Mouse (Mus musculus) lung, postnatal 0 days (tissue): ENCODE results near the gene Frmd4a. TPM values are rescaled to one million over a fixed set of nuclear protein-coding genes. Genes with fewer than 3 reads are reported as not detected.
A peak's percentile ranks its signal among the peaks of the same experiment; 100 is the strongest.

ENCODE experiments used
- ATAC-seq: fragments of 200-750 bp; cut with Nextera tagmentation; 2 replicates; pipeline ENCODE4 v1.8.0; 2017; ENCODE audit warnings: moderate library complexity
- DNase-seq: peaks from one replicate; pipeline ENCODE4 v3.0.0-alpha.2; 2016; ENCODE audit warnings: low spot score
- H3K27ac ChIP-seq: fragments of 300-500 bp; sonication (generic); 2 replicates; pipeline ENCODE4 v1.5.1; 2014; ENCODE audit warnings: antibody characterized with exemption, mild to moderate bottlenecking, low read length, mixed read lengths
- H3K27me3 ChIP-seq: fragments of 300-500 bp; sonication (generic); replicated peaks from 2 replicates; pipeline ENCODE4 v1.6.1; 2014; ENCODE audit warnings: low read length, mixed read lengths; ENCODE audit not compliant: insufficient read depth
- H3K36me3 ChIP-seq: fragments of 300-500 bp; sonication (generic); 2 replicates; pipeline ENCODE4 v1.6.1; 2014; ENCODE audit warnings: low read length, mixed read lengths; ENCODE audit not compliant: insufficient read depth
- H3K4me1 ChIP-seq: fragments of 300-500 bp; sonication (generic); 2 replicates; pipeline ENCODE4 v1.6.1; 2014; ENCODE audit warnings: antibody characterized with exemption, low read depth, low read length, mixed read lengths; ENCODE audit not compliant: insufficient read depth
- H3K4me2 ChIP-seq: fragments of 300-500 bp; sonication (generic); replicated peaks from 2 replicates; pipeline ENCODE4 v1.6.1; 2014; ENCODE audit warnings: low read depth, mild to moderate bottlenecking, low read length, moderate library complexity, mixed read lengths
- H3K4me3 ChIP-seq: fragments of 300-500 bp; sonication (generic); 2 replicates; pipeline ENCODE4 v1.5.1; 2014; ENCODE audit warnings: low read depth, low read length
- H3K9ac ChIP-seq: fragments of 300-500 bp; sonication (generic); replicated peaks from 2 replicates; pipeline ENCODE4 v1.6.1; 2014; ENCODE audit warnings: low read depth, mild to moderate bottlenecking
- H3K9me3 ChIP-seq: fragments of 300-500 bp; sonication (generic); 2 replicates; pipeline ENCODE4 v1.6.1; 2016; ENCODE audit warnings: low read length, mixed read lengths
- CTCF ChIP-seq: IDR thresholded peaks from 2 replicates; pipeline ENCODE4 v1.5.1; 2016; ENCODE audit warnings: antibody characterized with exemption, mild to moderate bottlenecking
- EP300 ChIP-seq: IDR thresholded peaks from 2 replicates; pipeline ENCODE4 v1.6.1; 2016; ENCODE audit warnings: antibody characterized with exemption, mild to moderate bottlenecking, control low read depth
- WGBS: fragments of 180-500 bp; shearing (Covaris S2); extraction: QIAGEN DNeasy Blood & Tissue Kit; methylation state at CpG from one replicate; pipeline ENCODE4 v1.1.7; 2014; 5-methylcytosine and 5-hydroxymethylcytosine counted together
- polyA plus RNA-seq: library from polyadenylated mRNA; unstranded; fragments of >200 nt; fragmentation: Nextera tagmentation; extraction: Ambion mirVana; gene quantifications from 2 replicates; pipeline ENCODE4 v1.2.1, GENCODE M21; 2015

Frmd4a gene
- polyA plus RNA-seq, 1 experiment from 2014 or later, result 15.8 TPM

- H3K36me3 ChIP-seq, result no peaks in the 10 kb centered on the region
- peak overlapping the region; percentile 24; the same call in 1 of the 2 replicates for H3K4me3 ChIP-seq
- DNase-seq (peak; percentile 29), ATAC-seq (peak; percentile 40; the same call in 1 of the 2 replicates)
- H3K27me3 ChIP-seq, result no peaks in the 10 kb centered on the region
- TF ChIP-seq CTCF, result no peak
- TF ChIP-seq EP300, result no peak
- H3K9me3 ChIP-seq, result no peaks in the 10 kb centered on the region
- WGBS, result 6% methylated on average over 13 of the region's 13 CpGs
- peak overlapping the region; percentile 62 for H3K4me2 ChIP-seq
- no peak overlapping the region; the same call in 1 of the 2 replicates for H3K9ac ChIP-seq
- peaks cover 4% of the 10 kb centered on the region; the same call in 1 of the 2 replicates for H3K4me1 ChIP-seq
- H3K27ac ChIP-seq, result peak overlapping the region; percentile 62; the same call in 1 of the 2 replicates
These were observed 282.9 kb downstream of the Frmd4a start for GRCm38 (mm10) chr2:4300383-4300811.

GRCm38 (mm10) chr2:4300816-4301215 lies 283.3 kb downstream of the Frmd4a start:
- Histone ChIP-seq H3K9me3 (no peaks in the 10 kb centered on the region), H3K9ac (no peak overlapping the region; the same call in 1 of the 2 replicates), H3K36me3 (no peaks in the 10 kb centered on the region), H3K4me2 (peak overlapping the region; percentile 62), H3K27me3 (no peaks in the 10 kb centered on the region), H3K4me1 (peaks cover 4% of the 10 kb centered on the region; the same call in 1 of the 2 replicates), H3K4me3 (peak overlapping the region; percentile 24; the same call in 1 of the 2 replicates), H3K27ac (peak overlapping the region; percentile 62)
- WGBS, result 3% methylated on average over 8 of the region's 8 CpGs
- TF ChIP-seq CTCF (no peak), EP300 (no peak)
- ATAC-seq (no peak), DNase-seq (peak; percentile 34)

GRCm38 (mm10) chr2:4301256-4301655 lies 283.7 kb downstream of the Frmd4a start:
- no peak for DNase-seq
- ATAC-seq, result no peak
- no peak for TF ChIP-seq EP300
- no peak for TF ChIP-seq CTCF

GRCm38 (mm10) chr2:4301692-4302091 lies 284.2 kb downstream of the Frmd4a start:
- Histone ChIP-seq H3K4me3 (0 out of 2 replicates have a peak overlapping the region, but pooled peaks have one; percentile 24), H3K36me3 (no peaks in the 10 kb centered on the region), H3K4me2 (peak overlapping the region; percentile 62; the same call in 1 of the 2 replicates), H3K27ac (peak overlapping the region; percentile 2; the same call in 1 of the 2 replicates), H3K9me3 (no peaks in the 10 kb centered on the region), H3K4me1 (peaks cover 4% of the 10 kb centered on the region; the same call in 1 of the 2 replicates), H3K27me3 (no peaks in the 10 kb centered on the region), H3K9ac (no peak overlapping the region)
- 27% methylated on average over 7 of the region's 7 CpGs for WGBS
- ATAC-seq (no peak), DNase-seq (no peak)
- TF ChIP-seq EP300, result no peak
- no peak for TF ChIP-seq CTCF

More at GRCm38 (mm10) chr2:4301256-4301655, 283.7 kb downstream of the Frmd4a start:
- H3K27ac ChIP-seq, result peak overlapping the region; percentile 2; the same call in 1 of the 2 replicates
- H3K4me1 ChIP-seq, result peaks cover 4% of the 10 kb centered on the region; the same call in 1 of the 2 replicates
- H3K9me3 ChIP-seq, result no peaks in the 10 kb centered on the region
- no peaks in the 10 kb centered on the region for H3K36me3 ChIP-seq
- 15% methylated on average over 5 of the region's 6 CpGs for WGBS
- no peak overlapping the region for H3K9ac ChIP-seq
- H3K4me2 ChIP-seq, result peak overlapping the region; percentile 62
- H3K4me3 ChIP-seq, result peak overlapping the region; percentile 24; the same call in 1 of the 2 replicates
- H3K27me3 ChIP-seq, result no peaks in the 10 kb centered on the region

GRCm38 (mm10) chr2:4302119-4302518 lies 284.6 kb downstream of the Frmd4a start:
- no peaks in the 10 kb centered on the region for H3K9me3 ChIP-seq
- DNase-seq, result no peak
- peaks cover 4% of the 10 kb centered on the region; the same call in 1 of the 2 replicates for H3K4me1 ChIP-seq
- TF ChIP-seq EP300 (no peak), CTCF (no peak)
- no peaks in the 10 kb centered on the region for H3K36me3 ChIP-seq
- H3K4me3 ChIP-seq, result no peak overlapping the region
- ATAC-seq, result no peak
- H3K27ac ChIP-seq, result no peak overlapping the region
- no peaks in the 10 kb centered on the region for H3K27me3 ChIP-seq
- no peak overlapping the region for H3K4me2 ChIP-seq
- H3K9ac ChIP-seq, result no peak overlapping the region
- 79% methylated on average over 3 of the region's 3 CpGs for WGBS

- no peaks in the 10 kb centered on the region for H3K4me1 ChIP-seq
- H3K36me3 ChIP-seq, result no peaks in the 10 kb centered on the region
- H3K4me3 ChIP-seq, result no peak overlapping the region
- H3K9me3 ChIP-seq, result no peaks in the 10 kb centered on the region
- no peaks in the 10 kb centered on the region for H3K27me3 ChIP-seq
- H3K4me2 ChIP-seq, result no peak overlapping the region
- no peak overlapping the region for H3K27ac ChIP-seq
- WGBS, result 63% methylated on average over 6 of the region's 6 CpGs
- TF ChIP-seq EP300, result no peak
- no peak for TF ChIP-seq CTCF
- ATAC-seq (no peak), DNase-seq (no peak)
- H3K9ac ChIP-seq, result no peak overlapping the region
These were observed 289.6 kb downstream of the Frmd4a start for GRCm38 (mm10) chr2:4307076-4307475.
